Mouse (Mus musculus) ovary, postnatal 10 days (tissue): ENCODE data around the gene Gm10717.
A peak's percentile ranks its signal among the peaks of the same experiment; 100 is the strongest.
"Not testable (repeated sequence)": the region's sequence is repeated elsewhere in the genome, so short reads cannot be mapped to it uniquely, and the experiment has no call there.

Experiments used
- DNase-seq: peaks from one replicate; pipeline ENCODE4 v3.0.0; 2022; ENCODE audit warnings: low spot score

The Gm10717 gene

GRCm38 (mm10) chr9:3025653-3026052 lies 436 bp downstream of the Gm10717 start:
- DNase-seq, result peak; percentile 93

DNA sequence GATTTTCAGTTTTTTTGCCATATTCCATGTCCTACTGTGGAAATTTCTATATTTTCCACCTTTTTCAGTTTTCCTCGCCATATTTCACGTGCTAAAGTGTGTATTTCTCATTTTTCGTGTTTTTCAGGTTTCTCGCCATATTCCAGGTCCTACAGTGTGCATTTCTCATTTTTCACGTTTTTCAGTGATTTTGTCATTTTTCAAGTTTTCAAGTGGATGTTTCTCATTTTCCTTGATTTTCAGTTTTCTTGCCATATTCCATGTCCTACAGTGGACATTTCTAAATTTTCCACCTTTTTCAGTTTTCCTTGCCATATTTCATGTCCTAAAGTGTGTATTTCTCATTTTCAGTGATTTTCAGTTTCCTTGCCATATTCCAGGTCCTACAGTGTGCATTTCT lies 919 bp downstream of the Gm10717 start:
- DNase-seq, result not testable (repeated sequence)

GRCm38 (mm10) chr9:3026741-3027140 lies 1.5 kb downstream of the Gm10717 start:
- DNase-seq, result not testable (repeated sequence)

- not testable (repeated sequence) for DNase-seq
Measured at GRCm38 (mm10) chr9:3027200-3027599, 2.0 kb downstream of the Gm10717 start.

GRCm38 (mm10) chr9:3029276-3030000 lies 4.2 kb downstream of the Gm10717 start:
- DNase-seq, result not testable (repeated sequence)

DNA sequence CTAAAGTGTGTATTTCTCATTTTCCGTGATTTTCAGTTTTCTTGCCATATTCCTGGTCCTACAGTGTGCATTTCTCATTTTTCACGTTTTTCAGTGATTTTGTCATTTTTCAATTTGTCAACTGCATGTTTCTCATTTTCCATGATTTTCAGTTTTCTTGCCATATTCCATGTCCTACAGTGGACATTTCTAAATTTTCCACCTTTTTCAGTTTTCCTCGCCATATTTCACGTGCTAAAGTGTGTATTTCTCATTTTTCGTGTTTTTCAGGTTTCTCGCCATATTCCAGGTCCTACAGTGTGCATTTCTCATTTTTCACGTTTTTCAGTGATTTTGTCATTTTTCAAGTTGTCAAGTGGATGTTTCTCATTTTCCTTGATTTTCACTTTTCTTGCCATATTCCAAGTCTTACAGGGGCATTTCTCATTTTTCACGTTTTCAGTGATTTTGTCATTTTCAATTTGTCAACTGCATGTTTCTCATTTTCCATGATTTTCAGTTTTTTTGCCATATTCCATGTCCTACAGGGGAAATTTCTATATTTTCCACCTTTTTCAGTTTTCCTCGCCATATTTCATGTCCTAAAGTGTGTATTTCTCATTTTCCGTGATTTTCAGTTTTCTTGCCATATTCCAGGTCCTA lies 5.6 kb downstream of the Gm10717 start:
- DNase-seq, result not testable (repeated sequence)

DNA sequence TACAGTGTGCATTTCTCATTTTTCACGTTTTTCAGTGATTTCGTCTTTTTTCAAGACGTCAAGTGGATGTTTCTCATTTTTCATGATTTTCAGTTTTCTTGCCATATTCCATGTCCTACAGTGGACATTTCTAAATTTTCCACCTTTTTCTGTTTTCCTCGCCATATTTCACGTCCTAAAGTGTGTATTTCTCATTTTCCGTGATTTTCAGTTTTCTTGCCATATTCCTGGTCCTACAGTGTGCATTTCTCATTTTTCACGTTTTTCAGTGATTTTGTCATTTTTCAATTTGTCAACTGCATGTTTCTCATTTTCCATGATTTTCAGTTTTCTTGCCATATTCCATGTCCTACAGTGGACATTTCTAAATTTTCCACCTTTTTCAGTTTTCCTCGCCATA lies 9.1 kb downstream of the Gm10717 start, which contains the start of gene Gm17535:
TSS of gene Gm17535 (plus strand) at position 301 of the 400 bp plus-strand sequence.
- DNase-seq, result not testable (repeated sequence)

GRCm38 (mm10) chr9:3036577-3036976 lies 11.4 kb downstream of the Gm10717 start, which contains the start of gene Gm10715:
Gm10715 (plus strand) TSS chr9:3036877.
- DNase-seq, result not testable (repeated sequence)

GRCm38 (mm10) chr9:3038161-3038560 lies 12.9 kb downstream of the Gm10717 start:
- not testable (repeated sequence) for DNase-seq
